Mouse (Mus musculus) CH12.LX (cell line): Measurements from ENCODE around the gene Usmg5.

Source experiments
- BHLHE40 ChIP-seq: IDR thresholded peaks from 2 replicates; pipeline ENCODE4 v1.6.1; 2011; ENCODE audit warnings: mild to moderate bottlenecking, low read depth, low read length, improper control_type of control experiment
- CTCF ChIP-seq, 2 experiments: IDR thresholded peaks in 1 of 2; conservative IDR thresholded peaks in 1 of 2; 2 replicates each; pipeline ENCODE4 v1.5.1; 2011 to 2012; ENCODE audit warnings: low read depth in 2 of 2, low read length in 2 of 2, improper control_type of control experiment in 1 of 2, inconsistent platforms in 1 of 2, mild to moderate bottlenecking in 1 of 2, moderate library complexity in 1 of 2
- MAFK ChIP-seq: IDR thresholded peaks from 2 replicates; pipeline ENCODE4 v1.6.1; 2011; ENCODE audit warnings: low read length, improper control_type of control experiment; ENCODE audit not compliant: insufficient replicate concordance
- NRF1 ChIP-seq: IDR thresholded peaks from 2 replicates; pipeline ENCODE4 v1.6.1; 2014; ENCODE audit warnings: low read depth, mild to moderate bottlenecking, inconsistent platforms, low read length, improper control_type of control experiment, moderate library complexity
- POLR2A ChIP-seq: IDR thresholded peaks from 2 replicates; pipeline ENCODE4 v1.6.1; 2011; ENCODE audit warnings: low read depth, mild to moderate bottlenecking, improper control_type of control experiment, low read length
- TCF12 ChIP-seq: IDR thresholded peaks from 2 replicates; pipeline ENCODE4 v1.6.1; 2014; ENCODE audit warnings: low read depth, mild to moderate bottlenecking, inconsistent platforms, low read length, improper control_type of control experiment
- UBTF ChIP-seq: IDR thresholded peaks from 2 replicates; pipeline ENCODE4 v1.6.1; 2012; ENCODE audit warnings: low read depth, mild to moderate bottlenecking, inconsistent platforms, low read length, improper control_type of control experiment, moderate library complexity
- USF1 ChIP-seq: IDR thresholded peaks from 2 replicates; pipeline ENCODE4 v1.6.1; 2014; ENCODE audit warnings: low read depth, mild to moderate bottlenecking, inconsistent platforms, low read length, improper control_type of control experiment
- ZNF384 ChIP-seq: IDR thresholded peaks from 2 replicates; pipeline ENCODE4 v1.6.1; 2012; ENCODE audit warnings: low read depth, low read length, improper control_type of control experiment, inconsistent platforms

DNA sequence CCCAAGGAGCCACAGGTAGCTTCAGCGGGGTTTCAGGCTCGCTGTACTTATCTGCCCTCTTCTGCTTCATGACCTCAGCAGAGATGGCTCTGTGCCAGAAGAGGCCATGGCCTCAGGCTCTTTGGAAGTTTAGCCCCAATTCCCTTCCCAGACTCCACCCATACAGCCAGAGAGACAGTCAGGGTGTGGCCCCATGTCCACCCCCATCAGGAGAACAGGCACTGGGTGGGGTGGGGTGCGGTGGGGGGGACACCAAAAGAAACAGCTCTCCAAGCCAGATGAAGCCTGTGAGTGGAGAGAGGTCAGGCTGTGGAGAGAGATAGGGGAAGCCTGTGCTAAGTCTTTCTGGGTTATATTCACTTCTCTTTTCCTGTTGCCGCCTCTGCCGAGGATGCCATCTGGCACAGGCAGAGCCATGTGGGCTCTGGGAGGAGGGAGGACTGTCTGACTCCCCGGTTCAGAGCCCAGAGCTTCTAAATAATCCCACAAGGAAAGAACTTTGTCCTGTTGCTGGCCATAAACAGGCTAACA is 46.7 kb upstream of the Usmg5 start:
- TF ChIP-seq CTCF (conservative IDR thresholded peaks at IDR 0.05 in 1 of 2, IDR thresholded peaks at IDR 0.05 in 1 of 2; ENCODE audit: low read depth in 2 of 2, low read length in 2 of 2) (no peak), ZNF384 (no peak), TCF12 (peak; percentile 11; the same call in 1 of the 2 replicates), UBTF (no peak), POLR2A (peak; percentile 58), USF1 (no peak), MAFK (no peak), BHLHE40 (no peak), NRF1 (no peak)
